Mouse (Mus musculus) frontal cortex, adult 2 months (tissue): ENCODE measurements around the gene Prr19. TPM values are rescaled to one million over a fixed set of nuclear protein-coding genes. Genes with fewer than 3 reads are reported as not detected.
A peak's percentile ranks its signal among the peaks of the same experiment; 100 is the strongest.

Source experiments
- DNase-seq, 2 experiments: peaks; one replicate each; pipeline ENCODE4 v3.0.0; 2022; ENCODE audit warnings: low spot score in 1 of 2; ENCODE audit errors: extremely low spot score in 1 of 2
- polyA plus RNA-seq: library from polyadenylated mRNA; depleted of rRNA; stranded (reverse); fragments of >200 nt; gene quantifications from 2 replicates; pipeline ENCODE4 v1.2.3, GENCODE M21; 2012

Gene Prr19
- polyA plus RNA-seq, 1 experiment: 0.28 TPM

DNA sequence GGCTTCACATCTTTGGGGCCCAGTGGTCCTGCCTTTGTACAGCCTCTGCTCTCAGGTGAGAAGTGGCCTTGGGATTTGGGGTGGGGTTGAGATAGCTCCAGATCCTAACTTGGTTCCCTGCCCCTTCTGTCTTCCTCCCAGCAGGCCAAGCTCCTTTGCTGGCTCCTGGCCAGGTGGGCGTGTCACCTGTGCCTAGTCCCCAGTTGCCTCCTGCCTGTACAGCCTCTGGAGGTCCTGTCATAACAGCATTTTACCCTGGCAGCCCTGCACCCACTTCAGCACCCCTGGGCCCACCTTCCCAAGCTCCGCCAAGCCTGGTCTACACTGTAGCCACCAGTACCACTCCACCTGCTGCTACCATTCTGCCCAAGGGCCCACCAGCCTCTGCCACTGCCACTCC, 10.3 kb upstream of the Prr19 start:
- no peak for DNase-seq

DNA sequence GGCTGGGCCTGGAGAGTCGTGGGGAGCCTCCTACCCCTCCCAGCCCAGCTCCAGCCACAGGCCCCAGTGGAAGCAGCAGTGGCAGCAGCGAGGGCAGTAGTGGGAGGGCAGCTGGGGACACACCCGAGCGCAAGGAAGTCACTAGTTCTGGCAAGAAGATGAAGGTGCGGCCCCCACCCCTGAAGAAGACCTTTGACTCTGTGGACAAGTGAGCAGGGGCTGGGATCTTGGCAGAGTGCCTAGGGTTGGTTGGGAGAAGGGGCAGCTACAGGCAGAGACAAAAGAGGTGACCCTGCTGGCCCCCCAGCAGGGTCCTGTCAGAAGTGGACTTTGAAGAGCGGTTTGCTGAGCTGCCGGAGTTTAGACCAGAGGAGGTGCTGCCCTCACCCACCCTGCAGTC, 9.1 kb upstream of the Prr19 start:
- DNase-seq: no peak

DNA sequence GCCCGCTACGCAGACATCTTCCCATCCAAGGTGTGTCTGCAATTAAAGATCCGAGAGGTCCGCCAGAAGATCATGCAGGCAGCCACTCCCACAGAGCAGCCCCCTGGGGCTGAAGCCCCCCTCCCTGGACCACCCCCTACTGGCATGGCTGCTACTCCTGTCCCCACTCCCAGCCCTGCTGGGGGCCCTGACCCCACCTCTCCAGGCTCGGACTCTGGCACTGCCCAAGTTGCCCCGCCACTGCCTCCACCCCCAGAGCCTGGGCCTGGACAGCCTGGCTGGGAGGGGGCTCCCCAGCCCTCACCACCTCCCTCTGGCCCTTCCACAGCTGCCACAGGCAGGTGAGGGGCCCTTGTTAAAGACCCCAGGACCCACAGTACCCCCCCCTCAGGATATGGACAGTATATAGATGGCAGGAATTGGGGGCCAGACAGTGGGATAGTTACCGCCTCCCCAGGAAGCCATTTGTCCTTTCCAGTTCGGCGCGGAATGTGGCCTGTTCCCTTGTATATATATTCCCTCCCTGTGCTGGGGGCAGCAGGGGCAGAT, 7.9 kb upstream of the Prr19 start:
- no peak for DNase-seq

DNA sequence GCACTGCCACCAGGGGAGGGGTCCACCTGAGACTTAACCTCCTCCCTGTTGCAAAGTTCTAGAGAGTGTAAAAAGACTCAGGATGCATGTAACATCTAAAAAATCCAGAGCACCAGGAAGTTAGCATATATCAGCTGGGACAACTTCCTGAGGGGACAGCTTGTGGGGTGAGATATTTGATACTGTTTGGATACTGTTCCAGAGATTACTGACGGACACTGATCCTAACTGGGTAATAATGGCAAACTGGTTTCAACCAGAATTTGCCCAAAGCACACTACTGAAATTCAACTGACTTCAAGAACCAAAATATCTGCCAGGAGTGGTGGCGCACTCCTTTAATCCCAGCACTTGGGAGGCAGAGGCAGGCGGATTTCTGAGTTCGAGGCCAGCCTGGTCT, 6.7 kb upstream of the Prr19 start:
- DNase-seq: no peak

DNA sequence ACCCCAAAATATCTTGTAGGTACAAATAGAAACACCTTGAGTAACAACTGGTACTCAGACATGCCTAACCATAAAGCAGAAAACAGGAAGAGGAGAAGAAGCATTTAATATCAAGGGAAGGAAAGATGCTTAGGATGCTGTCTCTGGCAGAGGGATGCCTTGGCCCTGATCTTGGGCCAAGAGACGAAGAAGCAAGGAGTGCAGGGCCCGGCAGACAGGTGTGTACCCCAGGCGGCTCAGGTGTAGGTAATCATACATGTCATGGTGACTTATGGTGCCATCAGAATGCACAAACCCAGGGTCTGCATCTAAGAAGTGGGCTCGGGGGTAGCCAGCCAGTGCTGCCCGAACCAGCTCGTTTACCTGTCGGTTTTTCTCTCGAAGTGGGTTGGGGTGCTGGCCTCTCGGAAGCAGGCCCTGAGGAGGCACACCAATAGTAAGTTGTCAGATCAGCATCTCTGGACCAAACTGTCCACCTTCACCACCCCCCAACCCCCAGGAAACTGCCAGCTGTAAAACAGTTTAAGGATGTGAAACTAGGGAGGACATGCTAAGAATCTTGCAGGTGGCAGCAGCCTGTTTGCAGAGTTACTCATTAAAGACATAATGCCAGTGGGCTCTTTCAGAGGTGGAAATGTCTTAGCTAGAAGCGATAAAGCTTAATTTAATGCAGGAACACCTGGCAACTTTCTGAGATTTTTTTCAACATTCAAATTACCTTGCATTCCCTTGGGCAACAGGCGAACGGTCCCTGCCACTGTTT, 6.1 kb upstream of the Prr19 start:
- DNase-seq: no peak

DNA sequence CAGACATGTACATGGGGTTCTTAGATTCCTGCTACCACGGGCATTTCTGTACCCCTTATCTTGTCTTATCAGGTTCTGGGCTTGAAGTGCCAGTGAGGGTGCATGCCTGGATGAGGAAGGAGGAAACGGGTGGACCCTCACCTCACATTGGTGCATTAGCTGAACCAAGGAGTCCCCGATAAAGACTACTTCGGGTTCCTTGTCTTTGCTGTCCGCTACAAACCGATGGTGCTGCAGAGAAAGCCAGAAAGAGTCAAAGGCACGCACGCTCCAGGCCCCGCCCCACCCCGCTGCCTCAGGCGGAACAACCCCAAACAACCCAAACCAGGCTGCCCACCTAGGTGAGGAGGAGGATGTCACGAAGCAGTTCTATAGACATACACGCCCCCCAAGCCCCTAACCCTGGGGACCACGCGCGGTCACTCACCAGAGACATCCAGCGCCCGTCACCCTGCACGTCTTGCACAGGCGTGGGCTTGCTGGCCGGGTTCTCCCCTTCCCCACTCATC, 4.2 kb upstream of the Prr19 start:
- DNase-seq: no peak

DNA sequence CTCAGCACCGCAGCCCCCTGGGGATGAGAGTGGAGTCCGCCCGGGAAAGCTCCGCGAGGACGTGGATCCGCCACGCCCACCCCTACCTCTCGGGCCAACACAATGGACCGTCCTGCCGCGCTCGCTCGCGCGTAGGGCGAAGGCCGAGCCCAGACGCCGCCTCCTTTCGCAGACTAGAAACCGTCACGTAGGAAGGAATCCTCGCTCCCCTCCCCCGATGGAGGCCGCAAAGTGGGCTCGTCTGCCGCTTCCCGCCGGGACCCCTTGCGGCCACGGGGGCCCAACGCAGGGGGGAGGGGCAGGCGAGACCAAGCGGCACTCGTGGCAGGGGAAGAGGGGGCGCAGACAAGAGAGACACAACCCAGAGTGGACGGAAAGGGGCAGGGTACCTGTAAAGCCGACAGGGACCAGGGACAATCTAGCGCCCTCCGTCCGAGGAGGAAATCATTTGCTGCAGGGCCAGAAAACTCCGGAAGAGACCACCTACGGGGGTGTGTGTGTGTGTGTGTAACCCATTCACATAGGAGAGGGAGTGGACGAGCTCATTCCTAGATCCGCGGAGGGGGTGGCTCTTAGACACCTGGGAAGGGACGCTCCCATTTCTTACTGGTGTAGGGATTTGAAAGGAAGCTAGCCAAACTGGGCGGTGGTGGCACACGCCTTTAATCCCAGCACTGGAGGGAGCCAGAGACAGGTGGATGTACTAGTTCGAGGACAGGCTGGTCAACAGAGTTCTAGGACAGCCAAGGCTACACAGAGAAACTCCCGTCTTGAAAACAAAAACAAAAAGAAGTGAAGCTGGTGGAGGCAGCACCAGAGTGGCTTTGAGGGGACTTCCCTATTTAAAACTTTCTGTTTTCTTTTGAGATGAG, 3.5 kb upstream of the Prr19 start, which contains the start of gene Pafah1b3:
Pafah1b3 (minus strand) TSS at position 533 of the 872 bp plus-strand sequence.
- DNase-seq: peak; percentile 84 to 93

DNA sequence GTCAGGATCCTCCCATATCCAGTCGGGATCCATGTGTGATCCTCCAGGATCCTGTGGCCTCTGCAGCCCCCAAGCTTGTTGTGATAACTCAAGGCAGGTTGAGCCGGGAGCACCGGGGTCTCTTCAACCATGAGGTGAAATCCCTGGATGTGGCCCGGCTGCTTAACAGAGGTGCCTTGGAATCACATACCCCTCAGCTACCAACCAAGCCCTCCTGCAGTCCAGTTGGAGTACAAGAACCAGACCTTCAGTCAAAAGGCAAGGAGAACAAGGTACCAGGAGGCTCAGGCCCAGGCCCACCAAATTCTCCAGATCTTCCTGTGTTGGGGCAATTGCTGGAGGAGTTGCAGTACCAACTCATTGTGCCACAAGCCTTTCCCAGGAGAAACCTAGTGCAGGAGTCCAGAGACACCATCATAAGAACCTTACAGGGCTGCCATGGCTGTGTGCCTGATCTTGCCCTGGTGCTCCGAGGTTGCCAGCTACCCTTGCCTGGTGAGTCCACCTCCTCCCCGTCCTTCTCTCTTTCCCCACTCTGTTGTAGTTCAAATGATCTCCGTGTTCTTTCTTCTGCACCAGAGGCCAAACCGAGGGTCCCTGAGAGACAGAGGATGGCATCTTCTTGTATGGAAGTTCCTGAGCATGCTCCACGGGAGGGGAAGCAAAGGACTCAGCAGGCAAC, 1.9 kb downstream of the Prr19 start:
- DNase-seq: no peak

DNA sequence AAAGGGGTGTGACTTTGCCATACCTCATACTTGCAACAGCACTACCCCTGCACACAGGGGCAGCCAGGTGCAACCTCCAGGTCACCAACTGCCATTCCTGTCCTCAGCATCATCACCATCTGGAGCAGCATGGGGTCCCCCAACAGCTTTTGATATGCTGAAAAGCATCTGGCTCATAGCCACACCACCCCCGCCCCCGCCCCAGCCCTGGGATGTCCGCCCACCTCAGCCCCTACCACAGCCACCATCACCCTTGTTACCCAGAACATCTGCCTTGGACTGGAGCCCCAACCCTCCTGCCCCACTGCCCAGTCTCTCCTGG, 2.4 kb downstream of the Prr19 start:
- no peak for DNase-seq

DNA sequence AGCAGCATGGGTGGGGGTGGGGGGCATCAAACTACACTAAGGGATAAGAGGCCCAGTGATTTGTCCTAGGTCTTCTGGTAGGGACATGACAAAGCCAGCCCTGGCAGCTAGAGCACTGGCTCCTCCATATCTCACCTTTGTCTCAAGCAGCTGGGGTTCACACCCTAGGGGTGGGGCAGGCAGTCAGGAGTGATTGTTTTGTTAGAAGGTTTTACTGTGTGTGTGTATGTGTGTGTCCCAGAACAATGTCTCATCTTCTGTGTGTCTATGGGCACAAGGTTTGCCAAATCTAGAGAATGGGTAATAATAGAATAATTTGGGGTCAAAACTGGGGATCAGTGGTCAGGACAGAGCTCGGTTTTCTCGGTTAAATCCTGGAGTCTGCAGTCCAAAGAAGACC, 4.3 kb downstream of the Prr19 start:
- no peak for DNase-seq

DNA sequence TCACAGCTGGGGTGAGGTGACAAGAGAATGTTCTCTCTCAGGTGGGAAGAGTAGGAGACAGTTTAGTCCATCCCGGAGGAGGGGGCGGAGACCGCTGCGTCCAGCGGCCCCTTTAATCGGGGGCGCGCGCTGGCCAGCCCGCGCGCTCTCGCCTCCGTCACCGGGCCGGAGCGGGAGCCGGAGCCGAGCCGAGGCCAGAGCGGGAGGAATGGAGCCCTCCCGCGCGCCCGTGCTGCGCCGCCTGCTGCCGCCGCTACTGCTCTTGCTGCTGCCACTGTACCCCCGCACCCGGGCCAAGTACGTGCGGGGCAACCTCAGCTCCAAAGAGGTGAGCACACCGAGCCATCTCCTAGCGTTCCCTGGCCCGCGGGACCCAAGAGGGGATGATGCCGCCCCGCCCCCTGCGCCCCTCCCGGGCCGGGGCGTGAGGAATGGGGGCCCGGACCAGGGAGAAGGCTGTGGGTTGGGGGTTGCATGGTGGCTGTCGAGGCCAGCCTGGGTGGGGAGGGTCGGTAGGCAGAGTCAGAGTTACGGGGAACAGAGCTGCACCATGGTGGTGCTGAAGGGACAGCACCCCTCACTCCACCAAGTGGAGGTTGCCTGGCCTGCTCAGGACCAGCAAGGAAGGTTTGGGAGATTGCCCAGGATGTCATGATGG, 4.9 kb downstream of the Prr19 start, which contains the start of gene Tmem145:
Tmem145 (plus strand) TSS at position 151 of the 658 bp plus-strand sequence.
- DNase-seq: peak in 1 of 2 experiments; percentile 40

DNA sequence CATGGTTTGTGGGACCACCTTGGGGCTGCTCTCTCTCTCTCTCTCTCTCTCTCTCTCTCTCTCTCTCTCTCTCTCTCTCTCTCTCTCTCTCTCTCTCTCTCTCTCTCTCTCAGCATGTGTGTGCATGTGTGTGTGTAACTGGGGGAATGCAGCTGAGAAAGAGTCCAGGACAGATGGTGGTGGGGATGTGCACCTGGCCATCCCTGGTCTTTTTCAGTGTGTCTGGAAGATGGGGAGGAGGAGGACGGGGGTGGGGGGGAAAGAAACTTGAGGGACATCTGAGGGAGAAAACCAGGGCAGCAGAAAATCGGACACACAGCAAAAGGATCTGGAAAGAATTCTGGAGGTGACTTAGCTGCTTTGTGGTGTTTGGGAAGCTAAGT, 5.4 kb downstream of the Prr19 start:
- no peak for DNase-seq

DNA sequence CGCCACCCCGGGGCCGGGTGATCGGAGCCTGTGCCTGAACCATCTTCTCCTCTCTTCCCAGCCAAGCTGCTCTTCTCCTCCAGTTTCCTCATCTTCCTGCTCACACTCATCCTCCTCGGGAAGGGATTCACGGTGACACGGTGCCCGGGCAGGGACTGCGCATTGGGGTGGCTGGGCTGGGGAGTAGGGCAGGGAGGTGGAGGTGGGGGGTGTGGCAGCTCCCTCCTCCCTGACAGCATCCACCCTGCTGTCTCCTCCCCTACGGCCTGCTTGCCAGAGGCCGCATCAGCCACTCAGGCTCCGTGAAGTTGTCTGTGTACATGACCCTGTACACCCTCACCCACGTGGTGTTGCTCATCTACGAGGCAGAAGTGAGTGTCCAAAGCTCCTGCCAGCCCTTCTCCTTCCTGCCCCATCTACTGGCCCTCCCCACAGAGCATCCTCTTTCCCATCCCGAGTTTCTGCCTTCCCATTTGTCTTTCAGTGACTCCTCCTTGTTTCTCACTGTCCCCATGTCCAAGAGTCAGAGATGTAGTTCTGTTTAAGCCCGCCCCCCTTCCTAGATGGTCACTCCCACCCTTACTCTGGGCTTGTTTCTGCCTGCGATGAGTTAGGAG, 7.6 kb downstream of the Prr19 start:
- DNase-seq: no peak

DNA sequence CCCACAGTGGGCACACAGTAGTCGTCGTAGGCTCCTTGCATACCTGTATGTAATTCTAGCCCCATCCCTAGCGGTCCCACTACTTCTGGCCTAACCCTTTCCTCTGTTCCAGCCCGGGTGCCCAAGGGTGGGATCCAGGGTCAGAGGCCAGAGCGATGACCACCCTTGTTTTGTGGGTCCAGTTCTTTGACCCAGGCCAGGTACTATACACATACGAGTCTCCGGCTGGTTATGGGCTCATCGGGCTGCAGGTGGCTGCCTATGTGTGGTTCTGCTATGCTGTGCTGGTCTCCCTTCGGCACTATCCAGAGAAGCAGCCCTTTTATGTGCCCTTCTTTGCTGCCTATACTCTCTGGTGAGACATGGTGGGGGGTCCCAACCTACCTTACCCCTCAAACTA, 8.2 kb downstream of the Prr19 start:
- no peak for DNase-seq

DNA sequence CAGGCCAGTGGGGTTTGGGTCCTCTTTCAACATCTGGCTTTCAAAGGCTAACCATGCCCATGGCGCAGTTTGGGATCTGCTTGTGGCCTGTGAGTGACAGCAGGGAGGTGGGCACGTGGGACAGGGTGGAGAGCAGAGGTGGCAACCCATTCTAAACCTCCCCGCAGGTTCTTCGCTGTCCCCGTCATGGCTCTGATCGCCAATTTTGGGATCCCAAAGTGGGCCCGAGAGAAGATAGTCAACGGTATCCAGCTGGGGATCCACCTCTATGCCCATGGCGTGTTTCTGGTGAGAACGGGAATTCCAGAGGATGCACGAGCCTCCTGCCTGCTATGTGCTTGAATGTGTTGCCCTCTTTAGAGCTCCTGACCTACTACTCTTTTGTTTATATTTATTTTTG, 10.0 kb downstream of the Prr19 start:
- DNase-seq: no peak

DNA sequence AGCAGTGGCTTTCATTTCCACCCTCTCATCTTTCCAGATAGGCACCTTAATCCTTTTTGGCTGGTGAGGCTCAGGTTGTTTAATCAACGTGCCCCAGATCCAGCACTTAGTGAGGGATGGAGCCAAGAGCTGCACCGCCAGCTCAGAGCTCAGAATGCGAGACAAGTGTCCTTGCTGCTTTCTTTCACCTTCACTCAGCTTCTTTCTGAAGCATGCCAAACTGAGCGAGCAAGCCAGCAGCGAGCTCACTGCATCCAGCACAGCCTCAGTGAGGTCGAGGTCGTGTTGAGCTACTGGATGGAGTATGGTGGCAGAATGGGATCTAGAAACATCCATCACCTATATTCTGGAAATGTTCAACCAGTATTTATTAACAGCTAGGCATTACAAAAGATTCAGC, 12.1 kb downstream of the Prr19 start:
- no peak for DNase-seq

DNA sequence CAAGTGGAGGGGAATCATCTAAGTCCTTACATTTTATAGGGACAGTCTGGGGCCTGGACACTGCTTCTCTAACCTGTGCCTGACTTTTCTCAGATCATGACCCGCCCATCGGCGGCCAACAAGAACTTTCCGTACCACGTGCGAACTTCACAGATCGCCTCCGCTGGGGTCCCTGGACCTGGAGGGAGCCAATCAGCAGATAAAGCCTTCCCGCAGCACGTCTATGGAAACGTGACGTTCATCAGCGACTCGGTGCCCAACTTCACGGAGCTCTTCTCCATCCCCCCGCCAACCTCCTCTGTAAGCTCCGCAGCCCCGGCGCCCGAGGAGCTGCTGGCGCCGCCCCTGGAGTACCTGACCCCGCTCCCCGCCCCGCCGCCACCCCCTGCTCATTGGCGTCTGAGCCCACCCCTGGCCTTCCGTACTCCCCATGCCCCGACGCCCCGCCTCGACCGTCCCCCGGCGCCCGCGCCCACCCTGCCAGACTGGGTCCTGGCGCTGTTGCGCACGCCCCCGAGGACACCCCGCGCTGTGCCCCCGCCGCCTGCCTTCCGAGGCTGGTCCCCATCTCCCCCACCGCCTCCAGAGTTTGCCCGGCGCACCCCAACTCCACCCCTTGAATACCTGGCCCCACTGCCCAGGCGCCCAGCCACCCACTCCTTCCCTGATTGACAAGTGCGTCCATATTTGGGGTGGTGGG, 13.5 kb downstream of the Prr19 start:
- DNase-seq: no peak

DNA sequence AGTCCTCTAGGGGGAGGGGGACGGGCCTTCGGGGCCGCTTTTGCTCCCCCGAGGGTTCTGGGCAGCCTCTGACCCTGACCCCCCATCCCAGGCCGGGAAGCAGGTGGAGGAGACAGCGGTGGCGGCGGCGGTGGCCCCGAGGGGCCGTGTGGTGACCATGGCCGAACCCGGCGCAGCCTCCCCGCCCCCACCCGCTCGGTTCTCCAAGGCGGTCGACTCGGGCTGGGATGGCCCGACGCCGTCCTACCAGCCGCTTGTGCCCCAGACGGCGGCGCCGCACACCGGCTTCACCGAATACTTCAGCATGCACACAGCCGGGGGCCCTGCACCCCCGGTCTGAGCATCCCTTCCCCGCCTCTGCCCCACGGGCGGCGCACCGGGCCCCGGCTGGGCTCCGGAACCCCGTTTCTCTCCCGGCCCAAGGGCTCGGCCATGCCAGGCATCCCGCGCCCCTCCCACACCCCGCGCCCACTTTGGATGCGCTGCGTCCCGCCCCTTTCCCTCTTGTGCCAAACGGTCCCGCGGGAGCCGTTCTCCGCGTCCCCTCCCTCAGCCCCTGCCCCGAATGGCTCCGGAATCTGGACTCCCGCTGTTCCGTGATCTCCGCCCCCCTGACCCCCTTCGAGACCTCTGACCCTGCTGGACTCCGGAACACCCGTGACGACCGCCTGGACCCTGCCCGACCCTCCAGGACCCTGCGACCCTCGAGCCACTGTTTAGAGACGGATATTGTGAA, 14.3 kb downstream of the Prr19 start:
- peak in 1 of 2 experiments; percentile 13 for DNase-seq
